Mouse (Mus musculus) brain, embryonic 14.5 days (tissue): ENCODE measurements around the gene Fbrsl1. TPM values are rescaled to one million over a fixed set of nuclear protein-coding genes. Genes with fewer than 3 reads are reported as not detected.

Source experiments
- DNase-seq: peaks from one replicate; pipeline ENCODE4 v3.0.0-alpha.2; 2011; ENCODE audit warnings: low read depth
- CTCF ChIP-seq: fragments of 200-500 bp; IDR thresholded peaks from 2 replicates; pipeline ENCODE4 v1.5.1; 2012; ENCODE audit warnings: inconsistent platforms, mild to moderate bottlenecking, moderate library complexity, borderline replicate concordance; ENCODE audit not compliant: insufficient read depth, insufficient read length; ENCODE audit errors: extremely low read depth
- POLR2A ChIP-seq: fragments of 200-500 bp; IDR thresholded peaks from 2 replicates; pipeline ENCODE4 v1.6.1; 2012; ENCODE audit warnings: mild to moderate bottlenecking, inconsistent platforms, borderline replicate concordance; ENCODE audit not compliant: poor library complexity, insufficient read depth, insufficient read length, severe bottlenecking; ENCODE audit errors: extremely low read depth
- polyA plus RNA-seq: library from polyadenylated mRNA; depleted of rRNA; stranded (reverse); fragments of >200 nt; gene quantifications from 2 replicates; pipeline ENCODE4 v1.2.3, GENCODE M21; 2012

The Fbrsl1 gene
- polyA plus RNA-seq, 1 experiment: 78.4 TPM

DNA sequence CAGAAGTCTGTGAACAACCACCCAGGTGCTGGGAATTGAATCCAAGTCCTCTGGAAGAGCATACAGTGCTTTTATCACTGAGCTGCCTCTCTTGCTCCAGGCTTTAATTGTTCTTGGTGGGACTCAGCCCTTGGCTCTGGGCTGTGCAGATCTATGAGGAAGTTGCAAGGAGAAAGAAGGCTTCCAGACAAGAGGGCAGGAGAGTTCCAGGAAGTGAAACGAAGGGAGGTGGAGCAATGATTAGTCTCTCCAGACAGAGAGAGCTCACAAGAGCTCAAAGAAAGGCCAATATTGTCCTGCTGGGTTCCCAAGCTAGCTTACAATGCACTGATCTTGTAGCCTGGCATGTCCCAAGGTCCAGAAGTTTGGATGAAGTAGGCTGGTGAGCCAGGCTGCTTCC, 27.4 kb downstream of the Fbrsl1 start:
- no peak for DNase-seq
- TF ChIP-seq CTCF: no peak
- TF ChIP-seq POLR2A: no peak

DNA sequence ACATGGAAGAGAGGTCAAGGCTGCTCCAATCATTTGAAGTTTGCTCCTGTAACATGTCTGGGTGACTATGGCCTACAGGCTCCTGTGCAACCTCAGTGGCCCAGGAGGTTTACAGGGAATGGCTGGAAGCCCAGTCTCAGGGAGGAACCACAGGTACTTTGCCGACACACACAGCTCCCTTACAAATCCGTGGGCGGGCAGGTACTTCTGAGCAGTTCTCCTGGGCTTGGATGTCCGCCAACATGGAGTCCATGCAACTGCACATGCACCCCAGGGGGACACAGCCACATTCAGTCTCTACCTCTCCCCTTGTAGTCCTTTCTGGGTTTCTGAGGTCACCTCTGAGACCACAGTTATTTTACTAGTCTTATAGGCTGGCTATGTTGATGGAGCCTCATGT, 28.1 kb downstream of the Fbrsl1 start:
- TF ChIP-seq POLR2A: no peak
- no peak for TF ChIP-seq CTCF
- no peak for DNase-seq

DNA sequence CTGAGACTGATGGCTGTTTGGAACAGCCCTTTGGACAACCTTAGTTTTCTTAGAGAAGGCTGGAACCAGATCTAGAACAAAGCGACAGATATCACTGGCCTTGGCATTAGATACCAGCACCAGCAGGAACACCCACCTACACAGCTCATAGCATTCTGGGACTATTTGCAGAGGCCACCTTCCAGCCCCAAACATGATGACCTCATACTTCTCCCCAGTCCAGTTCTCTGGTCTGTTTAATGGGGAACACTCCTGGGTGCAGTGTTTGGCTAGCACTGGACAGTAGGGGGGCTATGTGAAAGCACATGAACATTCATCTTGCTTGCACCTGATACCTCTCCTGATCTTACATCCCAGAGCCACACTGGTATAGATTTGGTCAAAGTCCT, 29.8 kb downstream of the Fbrsl1 start:
- TF ChIP-seq CTCF (no peak), POLR2A (no peak)
- DNase-seq: no peak

DNA sequence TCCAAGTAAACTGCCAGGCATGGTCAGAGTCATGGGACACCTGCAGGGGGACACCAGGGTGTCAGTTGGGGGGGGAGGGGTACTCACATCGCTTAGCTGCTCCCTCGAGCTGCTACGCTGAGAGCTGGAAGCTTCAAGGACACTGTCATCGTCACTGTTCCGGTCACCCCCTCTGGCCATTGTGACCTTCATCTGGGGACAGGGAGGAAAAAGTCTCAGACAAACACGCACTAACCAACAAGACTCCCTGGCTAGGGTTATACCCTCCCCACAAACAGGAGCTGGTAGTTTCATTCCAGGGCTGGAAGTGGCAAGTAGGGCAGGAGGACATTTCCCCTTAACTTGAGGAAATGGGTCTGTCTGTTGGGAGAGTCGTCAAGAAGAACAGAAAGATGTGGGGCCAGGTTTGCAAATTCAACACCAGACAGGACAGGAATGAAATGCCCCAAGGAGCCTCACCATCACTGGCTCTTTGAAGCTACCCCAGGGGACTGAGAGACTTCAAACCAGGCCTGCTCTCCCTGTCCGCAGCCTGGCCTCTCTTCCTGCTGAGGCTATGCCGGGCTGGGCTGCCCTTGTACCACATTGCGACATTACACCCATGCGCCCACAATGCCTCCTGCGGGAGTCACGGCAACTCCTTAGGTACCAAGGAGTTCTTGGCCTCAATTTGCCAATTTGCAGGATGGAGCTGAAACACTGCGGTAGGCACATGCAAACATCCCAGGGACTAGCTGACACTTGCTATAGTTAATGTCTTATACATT, 30.4 kb downstream of the Fbrsl1 start:
- no peak for DNase-seq
- TF ChIP-seq CTCF (no peak), POLR2A (no peak)

- no peak for TF ChIP-seq POLR2A
- peak; percentile 38; the same call in 1 of the 2 replicates for TF ChIP-seq CTCF
- peak; percentile 99 for DNase-seq
Measured at GRCm38 (mm10) chr5:110416825-110417401, 31.4 kb downstream of the Fbrsl1 start.

DNA sequence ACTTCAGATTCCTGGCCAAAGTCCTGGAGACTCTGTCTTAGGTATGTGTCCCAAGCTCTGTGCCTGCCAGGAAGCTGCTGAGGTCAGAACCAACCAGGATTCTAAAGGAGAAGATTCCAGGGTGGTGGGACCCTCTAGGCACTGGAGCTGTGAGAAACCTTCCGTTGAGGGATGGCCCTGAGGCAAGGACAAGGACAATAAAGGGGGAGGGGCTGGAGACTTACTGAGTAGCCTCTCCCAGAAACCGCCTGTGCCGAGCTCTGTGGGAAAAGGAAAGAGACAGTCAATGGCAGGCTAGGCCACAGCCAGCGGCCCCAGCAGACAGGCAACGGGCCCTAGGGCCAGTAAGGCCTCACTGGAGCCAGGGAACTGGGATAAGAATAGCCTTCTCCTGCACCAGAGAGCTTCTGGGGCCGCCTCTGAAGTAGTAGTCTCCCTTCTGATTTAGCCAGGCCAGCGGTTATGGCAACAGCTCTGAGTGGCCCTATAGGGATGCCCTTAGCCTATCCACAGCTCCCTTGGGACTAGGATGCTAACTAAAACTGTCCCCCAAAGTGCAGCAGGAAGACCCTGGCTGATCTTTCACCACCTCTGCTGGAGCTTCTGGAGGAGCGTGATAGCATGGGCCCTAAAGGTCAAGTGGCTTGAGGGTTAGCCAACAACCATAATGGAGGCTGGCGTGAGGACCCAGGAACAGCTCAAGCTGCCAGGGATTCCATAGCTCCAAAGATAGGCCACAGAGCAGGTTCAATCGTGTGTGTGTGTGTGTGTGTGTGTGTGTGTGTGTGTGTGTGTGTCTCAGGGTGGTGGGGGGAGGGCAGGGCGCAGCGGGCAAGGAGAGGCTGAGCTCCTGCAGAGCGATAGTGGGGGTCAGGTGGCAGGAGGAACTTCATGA, 32.2 kb downstream of the Fbrsl1 start:
- no peak for TF ChIP-seq CTCF
- peak; percentile 41 for DNase-seq

DNA sequence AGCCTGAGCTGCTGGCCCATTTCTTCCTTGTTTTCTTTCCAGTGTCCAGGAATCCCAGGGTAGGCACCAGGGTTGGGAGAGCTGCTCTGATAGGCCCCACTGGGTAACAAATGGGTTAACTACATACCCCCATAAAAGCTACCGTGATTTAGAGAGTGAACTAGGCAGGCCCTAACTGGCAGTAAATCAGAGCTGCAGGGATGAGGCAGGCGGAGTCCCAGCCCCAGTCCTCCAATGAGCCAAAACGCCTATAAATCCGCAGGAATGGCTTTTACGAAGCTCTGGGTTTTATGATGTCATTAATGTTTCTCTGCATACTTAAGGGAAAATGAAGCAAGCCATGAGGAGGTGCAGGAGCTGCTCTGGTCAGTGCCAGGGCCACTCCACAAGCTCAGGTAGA, 33.3 kb downstream of the Fbrsl1 start:
- TF ChIP-seq CTCF (no peak), POLR2A (no peak)
- no peak for DNase-seq

- TF ChIP-seq POLR2A: no peak
- TF ChIP-seq CTCF: no peak
- no peak for DNase-seq
Measured at GRCm38 (mm10) chr5:110413018-110413417, 35.3 kb downstream of the Fbrsl1 start.

DNA sequence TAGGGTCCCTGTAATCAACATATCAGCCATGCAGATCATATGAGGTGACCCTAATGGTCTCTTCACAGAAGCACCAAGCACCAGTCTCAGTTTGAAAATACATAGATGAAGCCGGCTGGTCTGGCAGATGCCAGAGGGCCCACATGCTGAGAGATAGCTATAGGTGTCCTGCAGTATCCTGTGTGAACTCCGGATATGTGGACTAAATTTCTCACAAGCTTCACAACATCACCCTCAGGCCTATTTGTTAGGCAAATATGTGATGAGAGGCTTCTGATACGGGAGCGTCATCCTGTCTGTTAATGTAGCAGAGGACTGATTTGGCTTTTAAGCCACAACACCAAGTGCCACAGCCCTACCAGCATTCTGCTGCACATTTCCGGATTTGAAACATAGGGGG, 37.9 kb downstream of the Fbrsl1 start:
- DNase-seq: no peak
- TF ChIP-seq POLR2A: no peak
- no peak for TF ChIP-seq CTCF

GRCm38 (mm10) chr5:110408967-110409366, 39.3 kb downstream of the Fbrsl1 start:
- DNase-seq: no peak
- TF ChIP-seq CTCF (no peak), POLR2A (no peak)

- peak; percentile 74 for DNase-seq
- no peak for TF ChIP-seq CTCF
- TF ChIP-seq POLR2A: no peak
Measured at GRCm38 (mm10) chr5:110406065-110406714, 42.1 kb downstream of the Fbrsl1 start.

- no peak for DNase-seq
- TF ChIP-seq CTCF (no peak), POLR2A (no peak)
Measured at GRCm38 (mm10) chr5:110403931-110404330, 44.4 kb downstream of the Fbrsl1 start.
